Mouse (Mus musculus) thymus, adult 2 months (tissue): ENCODE measurements around the gene C7. TPM values are rescaled to one million over a fixed set of nuclear protein-coding genes. Genes with fewer than 3 reads are reported as not detected.
A peak's percentile ranks its signal among the peaks of the same experiment; 100 is the strongest.
"Not testable (repeated sequence)": the region's sequence is repeated elsewhere in the genome, so short reads cannot be mapped to it uniquely, and the experiment has no call there.

Experiments
- DNase-seq: peaks from one replicate; pipeline ENCODE4 v3.0.0; 2021
- H3K27ac ChIP-seq: fragments of 200-500 bp; 2 replicates; pipeline ENCODE4 v1.5.1; 2012; ENCODE audit warnings: low read length, control low read depth; ENCODE audit not compliant: control insufficient read depth, insufficient read depth
- H3K27me3 ChIP-seq: fragments of 200-500 bp; 2 replicates; pipeline ENCODE4 v1.6.1; 2012; ENCODE audit warnings: mild to moderate bottlenecking, low read length, moderate library complexity, mixed read lengths; ENCODE audit not compliant: control insufficient read depth, insufficient read depth
- H3K36me3 ChIP-seq: fragments of 200-500 bp; 2 replicates; pipeline ENCODE4 v1.6.1; 2012; ENCODE audit warnings: mild to moderate bottlenecking, low read length, moderate library complexity; ENCODE audit not compliant: control insufficient read depth, insufficient read depth
- H3K4me1 ChIP-seq: fragments of 200-500 bp; replicated peaks from 2 replicates; pipeline ENCODE4 v1.6.1; 2012; ENCODE audit warnings: low read length; ENCODE audit not compliant: control insufficient read depth, insufficient read depth
- H3K4me3 ChIP-seq: fragments of 200-500 bp; 2 replicates; pipeline ENCODE4 v1.5.1; 2012; ENCODE audit warnings: mild to moderate bottlenecking, low read length, control low read depth, moderate library complexity; ENCODE audit not compliant: control insufficient read depth, insufficient read depth
- CTCF ChIP-seq: fragments of 200-500 bp; IDR thresholded peaks from 2 replicates; pipeline ENCODE4 v1.5.1; 2012; ENCODE audit warnings: mild to moderate bottlenecking, control low read depth, low read length, moderate library complexity, borderline replicate concordance; ENCODE audit not compliant: control insufficient read depth, poor library complexity, insufficient read depth; ENCODE audit errors: extremely low read depth
- POLR2A ChIP-seq: fragments of 200-500 bp; IDR thresholded peaks from 2 replicates; pipeline ENCODE4 v1.6.1; 2012; ENCODE audit warnings: mild to moderate bottlenecking, low read length, control low read depth, moderate library complexity; ENCODE audit not compliant: control insufficient read depth, poor library complexity, insufficient read depth; ENCODE audit errors: extremely low read depth
- WGBS: fragments of 180-500 bp; shearing (Covaris S2); methylation state at CpG from one replicate; pipeline ENCODE4 v1.1.7; 2018; 5-methylcytosine and 5-hydroxymethylcytosine counted together
- polyA plus RNA-seq: library from polyadenylated mRNA; depleted of rRNA; stranded (reverse); fragments of >200 nt; gene quantifications from 2 replicates; pipeline ENCODE4 v1.2.3, GENCODE M21; 2012

C7 gene
- polyA plus RNA-seq, 1 experiment: 0.77 TPM

DNA sequence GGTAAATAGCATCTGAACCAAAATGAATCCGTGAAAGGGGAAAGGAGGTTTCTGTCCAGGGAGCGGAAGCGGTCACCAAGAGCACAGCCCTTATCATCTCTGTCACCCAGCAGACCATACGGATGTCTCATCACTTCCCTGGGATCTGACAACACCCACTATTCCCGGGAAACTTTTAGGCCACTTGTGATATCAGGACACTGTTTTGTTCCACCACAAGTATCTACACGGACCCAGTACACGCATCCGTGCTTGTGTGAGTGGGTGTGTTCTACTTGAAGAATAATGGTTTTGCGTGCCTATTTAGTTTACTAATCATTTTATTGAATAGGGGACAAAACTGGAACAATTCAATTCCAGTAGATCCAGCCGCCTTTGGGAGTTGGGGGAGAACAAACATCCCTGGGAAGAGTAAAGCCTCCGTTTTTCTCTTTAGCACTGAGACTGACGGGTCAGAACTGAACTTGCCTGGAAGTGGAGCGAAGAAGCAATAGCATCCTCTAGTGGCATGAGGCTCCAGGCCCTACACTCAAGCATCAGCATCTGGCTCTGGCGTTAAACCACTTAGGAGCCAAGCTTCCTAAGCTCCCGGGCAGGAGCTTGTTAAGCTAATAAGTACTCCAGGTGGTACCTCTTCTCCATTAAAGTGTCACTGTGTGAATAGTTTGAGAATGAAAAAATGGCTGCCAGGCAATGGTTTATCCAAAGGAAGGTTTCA is 5.4 kb upstream of the C7 start:
- 70% methylated on average over 15 of the region's 15 CpGs for WGBS
- peak; percentile 3 for DNase-seq
- Histone ChIP-seq H3K36me3 (no peaks in the 10 kb centered on the region), H3K4me3 (no peak overlapping the region), H3K4me1 (no peaks in the 10 kb centered on the region), H3K27me3 (no peaks in the 10 kb centered on the region), H3K27ac (no peak overlapping the region)
- no peak for TF ChIP-seq POLR2A
- no peak for TF ChIP-seq CTCF

GRCm38 (mm10) chr15:5045560-5046284 is 17.8 kb downstream of the C7 start:
- Histone ChIP-seq H3K27me3 (no peaks in the 10 kb centered on the region), H3K27ac (no peak overlapping the region), H3K36me3 (no peaks in the 10 kb centered on the region), H3K4me3 (no peak overlapping the region), H3K4me1 (no peaks in the 10 kb centered on the region)
- TF ChIP-seq POLR2A (no peak), CTCF (no peak)
- DNase-seq: no peak
- WGBS: 32% methylated on average over 11 of the region's 11 CpGs

DNA sequence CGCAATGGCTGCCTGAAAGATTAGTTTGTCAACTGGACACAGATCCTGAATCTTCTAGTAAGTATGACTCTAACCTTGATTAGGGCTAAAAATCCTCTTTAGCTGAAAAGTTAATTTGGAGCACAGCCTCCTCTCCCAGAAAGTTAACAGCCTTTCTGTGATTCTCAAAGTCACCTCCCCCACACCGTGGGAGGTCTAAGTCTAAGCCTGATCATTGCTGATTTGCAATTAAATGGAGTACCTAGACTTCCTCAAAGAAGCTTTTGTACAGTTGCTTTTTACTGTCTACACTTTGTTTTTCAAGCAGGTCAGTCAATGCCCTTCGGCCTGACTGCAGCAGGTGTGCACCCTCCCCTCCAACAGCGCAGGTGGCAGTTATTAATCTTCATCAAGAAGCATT is 34.3 kb downstream of the C7 start:
- Histone ChIP-seq H3K4me3 (no peak overlapping the region), H3K4me1 (no peaks in the 10 kb centered on the region), H3K36me3 (no peaks in the 10 kb centered on the region), H3K27ac (no peak overlapping the region), H3K27me3 (no peaks in the 10 kb centered on the region)
- TF ChIP-seq CTCF: no peak
- TF ChIP-seq POLR2A: no peak
- no peak for DNase-seq
- WGBS: 94% methylated on average over 4 of the region's 4 CpGs

GRCm38 (mm10) chr15:5023479-5024265 is 39.9 kb downstream of the C7 start:
- not testable (repeated sequence) for H3K36me3 ChIP-seq, H3K4me3 ChIP-seq, H3K27me3 ChIP-seq, DNase-seq, H3K27ac ChIP-seq, H3K4me1 ChIP-seq
- WGBS: 95% methylated on average over 14 of the region's 14 CpGs

DNA sequence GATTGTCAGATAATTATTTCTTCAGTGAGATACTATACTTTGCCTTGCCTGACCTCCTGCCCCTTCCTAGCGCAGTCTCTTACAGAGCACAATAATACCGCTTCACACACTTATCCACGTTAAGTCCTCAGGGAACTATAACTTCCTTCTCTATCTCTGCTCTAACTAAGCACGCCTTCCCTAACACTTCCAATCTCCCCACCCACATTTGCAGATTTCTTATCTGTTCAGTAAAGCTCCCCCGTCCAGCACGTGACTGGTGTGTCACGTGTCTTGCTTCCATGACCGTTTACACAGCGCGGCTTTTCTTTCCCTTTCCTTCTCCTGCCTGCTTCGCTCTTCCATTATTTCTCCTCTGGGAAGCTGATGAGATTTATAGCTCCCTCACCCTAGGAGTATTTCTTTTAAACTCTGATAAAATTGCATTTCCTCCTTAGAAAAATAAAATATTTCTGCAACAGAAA is 53.9 kb downstream of the C7 start:
- H3K27me3 ChIP-seq: no peaks in the 10 kb centered on the region
- WGBS: 68% methylated on average over 11 of the region's 11 CpGs
- no peak overlapping the region for H3K27ac ChIP-seq
- H3K4me3 ChIP-seq: no peak overlapping the region
- DNase-seq: no peak
- TF ChIP-seq POLR2A (no peak), CTCF (no peak)
- no peaks in the 10 kb centered on the region for H3K36me3 ChIP-seq
- H3K4me1 ChIP-seq: no peaks in the 10 kb centered on the region

GRCm38 (mm10) chr15:5003503-5004196 is 59.9 kb downstream of the C7 start:
- DNase-seq: no peak
- 77% methylated on average over 6 of the region's 6 CpGs for WGBS

More at GRCm38 (mm10) chr15:5003503-5004196, 59.9 kb downstream of the C7 start:
- H3K4me1 ChIP-seq: no peaks in the 10 kb centered on the region
- no peak overlapping the region for H3K27ac ChIP-seq
- TF ChIP-seq POLR2A (no peak), CTCF (no peak)
- H3K4me3 ChIP-seq: no peak overlapping the region
- H3K36me3 ChIP-seq: no peaks in the 10 kb centered on the region
- H3K27me3 ChIP-seq: no peaks in the 10 kb centered on the region
